Mouse (Mus musculus) C2C12 (cell line): ENCODE data around the gene Osgep. TPM values are rescaled to one million over a fixed set of nuclear protein-coding genes. Genes with fewer than 3 reads are reported as not detected.
"Not testable (repeated sequence)": the region's sequence is repeated elsewhere in the genome, so short reads cannot be mapped to it uniquely, and the experiment has no call there.

Experiments used
- H3K27me3 ChIP-seq: one replicate; pipeline ENCODE4 v1.6.1; 2011; ENCODE audit not compliant: control insufficient read depth, insufficient read depth, insufficient read length
- H3K36me3 ChIP-seq: one replicate; pipeline ENCODE4 v1.6.1; 2011; ENCODE audit not compliant: control insufficient read depth, insufficient read depth
- H3K4me3 ChIP-seq: one replicate; pipeline ENCODE4 v1.5.1; 2011; ENCODE audit warnings: mild to moderate bottlenecking, control low read depth; ENCODE audit not compliant: poor library complexity, insufficient read depth, severe bottlenecking
- H3K79me2 ChIP-seq: one replicate; pipeline ENCODE4 v1.6.1; 2011; ENCODE audit not compliant: control insufficient read depth, insufficient read depth
- H3K79me3 ChIP-seq: one replicate; pipeline ENCODE4 v1.6.1; 2011; ENCODE audit warnings: low read depth, control low read depth
- H3ac ChIP-seq: one replicate; pipeline ENCODE3; 2011; ENCODE audit warnings: low read depth; ENCODE audit not compliant: control insufficient read depth, insufficient read length
- CEBPB ChIP-seq: IDR thresholded peaks from one replicate; pipeline ENCODE4 v1.6.1; 2011; ENCODE audit warnings: low read depth, mild to moderate bottlenecking, control low read depth, moderate library complexity
- CTCF ChIP-seq: IDR thresholded peaks from one replicate; pipeline ENCODE4 v1.5.1; 2011; ENCODE audit not compliant: control insufficient read depth, insufficient read depth, insufficient read length
- FOSL1 ChIP-seq: IDR thresholded peaks from one replicate; pipeline ENCODE4 v1.8.0; 2011; ENCODE audit warnings: mild to moderate bottlenecking, low read length; ENCODE audit not compliant: poor library complexity, insufficient read depth, severe bottlenecking
- MAX ChIP-seq: IDR thresholded peaks from one replicate; pipeline ENCODE4 v1.6.1; 2011; ENCODE audit warnings: mild to moderate bottlenecking, control low read depth
- MYOD1 ChIP-seq: IDR thresholded peaks from one replicate; pipeline ENCODE4 v1.6.1; 2011; ENCODE audit warnings: low read depth; ENCODE audit not compliant: control insufficient read depth, insufficient read length
- MYOG ChIP-seq: IDR thresholded peaks from one replicate; pipeline ENCODE4 v1.6.1; 2011; ENCODE audit not compliant: control insufficient read depth, insufficient read length; ENCODE audit errors: extremely low read depth
- USF1 ChIP-seq: IDR thresholded peaks from one replicate; pipeline ENCODE4 v1.6.1; 2011; ENCODE audit warnings: low read depth, mild to moderate bottlenecking, control low read depth, moderate library complexity
- polyA plus RNA-seq: library from polyadenylated mRNA; unstranded; fragments of >200 nt; fragmentation: generic; extraction: Trizol; gene quantifications from one replicate; pipeline ENCODE4 v1.2.1, GENCODE M21; 2012; ENCODE audit warnings: missing spikeins

Gene Osgep
- polyA plus RNA-seq, 1 experiment = 54.5 TPM

GRCm38 (mm10) chr14:50911356-50911755 lies 13.3 kb downstream of the Osgep start:
- Histone ChIP-seq H3K36me3 (peaks cover 9% of the 10 kb centered on the region), H3K4me3 (no peak overlapping the region), H3K27me3 (no peaks in the 10 kb centered on the region), H3K79me3 (no peaks in the 10 kb centered on the region), H3K79me2 (no peaks in the 10 kb centered on the region), H3ac (no peak overlapping the region)
- no peak for TF ChIP-seq MAX
- TF ChIP-seq MYOD1 = no peak
- TF ChIP-seq CEBPB = no peak
- no peak for TF ChIP-seq MYOG
- TF ChIP-seq USF1 = no peak
- no peak for TF ChIP-seq CTCF

GRCm38 (mm10) chr14:50908126-50908525 lies 16.6 kb downstream of the Osgep start:
- Histone ChIP-seq H3ac (no peak overlapping the region), H3K79me2 (no peaks in the 10 kb centered on the region), H3K36me3 (no peaks in the 10 kb centered on the region), H3K27me3 (no peaks in the 10 kb centered on the region), H3K79me3 (no peaks in the 10 kb centered on the region), H3K4me3 (no peak overlapping the region)
- TF ChIP-seq FOSL1 (no peak), MYOD1 (no peak), MYOG (no peak), MAX (no peak), CEBPB (no peak), USF1 (no peak), CTCF (no peak)

- not testable (repeated sequence) for H3K36me3 ChIP-seq, H3K4me3 ChIP-seq, H3ac ChIP-seq, H3K79me2 ChIP-seq, H3K27me3 ChIP-seq, H3K79me3 ChIP-seq
Observed at GRCm38 (mm10) chr14:50905327-50905726, 19.4 kb downstream of the Osgep start.

GRCm38 (mm10) chr14:50904828-50905129 lies 19.9 kb downstream of the Osgep start:
- Histone ChIP-seq H3K27me3 (no peaks in the 10 kb centered on the region), H3K79me3 (no peaks in the 10 kb centered on the region), H3K4me3 (no peak overlapping the region), H3K79me2 (no peaks in the 10 kb centered on the region), H3K36me3 (no peaks in the 10 kb centered on the region), H3ac (no peak overlapping the region)
- no peak for TF ChIP-seq USF1
- TF ChIP-seq FOSL1 = no peak
- TF ChIP-seq CTCF = no peak

GRCm38 (mm10) chr14:50903973-50904827 lies 20.5 kb downstream of the Osgep start:
- H3K27me3 ChIP-seq = no peaks in the 10 kb centered on the region
- no peak overlapping the region for H3ac ChIP-seq
- H3K79me2 ChIP-seq = no peaks in the 10 kb centered on the region
- no peak overlapping the region for H3K4me3 ChIP-seq
- TF ChIP-seq MAX (no peak), CEBPB (no peak), MYOG (no peak), CTCF (no peak), MYOD1 (no peak), FOSL1 (no peak), USF1 (no peak)
- H3K79me3 ChIP-seq = no peaks in the 10 kb centered on the region
- H3K36me3 ChIP-seq = no peaks in the 10 kb centered on the region

- not testable (repeated sequence) for H3K27me3 ChIP-seq, H3K4me3 ChIP-seq, H3K79me2 ChIP-seq, H3K79me3 ChIP-seq, H3K36me3 ChIP-seq, H3ac ChIP-seq
Observed at GRCm38 (mm10) chr14:50897992-50898391, 26.7 kb downstream of the Osgep start.
